Comparison of ENCODE assay signal across 11 mouse cellular contexts in the genomic region with DNA sequence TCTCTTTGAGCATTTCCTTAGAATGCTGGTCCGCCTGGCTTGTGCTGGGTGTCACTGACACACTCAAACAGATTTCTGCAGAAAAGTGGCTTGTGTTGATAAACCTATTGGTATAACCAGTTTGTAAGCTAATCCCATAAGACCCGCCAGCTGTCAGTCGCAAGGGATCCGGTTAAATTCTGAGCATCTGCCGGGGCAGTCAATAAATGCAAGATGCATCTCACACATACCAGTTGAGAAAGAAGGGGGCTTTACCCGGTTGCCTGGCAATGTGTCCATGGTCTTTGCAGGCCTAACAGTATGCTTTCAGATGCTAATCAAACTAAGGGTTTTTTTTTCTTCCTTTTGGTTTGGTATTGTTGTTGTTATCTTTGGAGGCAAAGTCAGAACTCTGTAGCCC. TPM values are rescaled to one million over a fixed set of nuclear protein-coding genes. Genes with fewer than 3 reads are reported as not detected.
DNase-seq lines count a peak whose midpoint lies in the region; ATAC-seq and TF ChIP-seq lines count a peak whose summit lies in the region.
"Had no signal": no experiment of that assay in that cellular context is flagged by ENCODE, and none has a peak within 500 bp of the region (broad histone marks: within the 10 kb centered on the region; RNA-seq: fewer than 3 reads in every experiment).

No protein-coding gene starts in this region.

- no peak for ATAC-seq in liver, embryonic 12.5 days
- 0 out of 2 replicates have a peak, but pooled peaks have one; percentile 10 for ATAC-seq in forebrain, postnatal 0 days
- no peak for ATAC-seq in cerebellum, adult (ENCODE audit: insufficient number of reproducible peaks, low FRiP score, low TSS enrichment)

- H3K4me2 ChIP-seq in liver, embryonic 12.5 days = no peak overlapping the region
- no peak overlapping the region for H3K4me2 ChIP-seq in forebrain, postnatal 0 days (ENCODE audit: low read depth)
- H3K4me2 ChIP-seq: lung, embryonic 15.5 days had no signal

- peak overlapping the region; percentile 83 for H3K27ac ChIP-seq in liver, embryonic 12.5 days
- no peak overlapping the region for H3K27ac ChIP-seq in forebrain, postnatal 0 days (ENCODE audit: low read depth, low read length)
- H3K27ac ChIP-seq in midbrain, embryonic 10.5 days (replicated peaks) = peak overlapping the region; percentile 82
- H3K27ac ChIP-seq: lung, embryonic 15.5 days had no signal

- whole genome bisulfite sequencing in liver, embryonic 12.5 days (ENCODE audit: insufficient replicate concordance) = 78% methylated on average over 6 of the region's 6 CpGs
- 40% methylated on average over 6 of the region's 6 CpGs for WGBS in forebrain, postnatal 0 days
- 43% methylated on average over 6 of the region's 6 CpGs for WGBS in midbrain, embryonic 10.5 days

- no peak overlapping the region for H3K9ac ChIP-seq in liver, embryonic 12.5 days
- H3K9ac ChIP-seq in forebrain, postnatal 0 days = no peak overlapping the region
- H3K9ac ChIP-seq: lung, embryonic 15.5 days had no signal

- peaks cover 28% of the 10 kb centered on the region for H3K36me3 ChIP-seq in liver, embryonic 12.5 days
- H3K36me3 ChIP-seq in forebrain, postnatal 0 days (ENCODE audit: insufficient read depth) = peaks cover 6% of the 10 kb centered on the region; the same call in 1 of the 2 replicates
- H3K36me3 ChIP-seq in midbrain, embryonic 10.5 days = peaks cover 37% of the 10 kb centered on the region

- H3K4me1 ChIP-seq in liver, embryonic 12.5 days = peaks cover 53% of the 10 kb centered on the region
- no peaks in the 10 kb centered on the region; the same call in 1 of the 2 replicates for H3K4me1 ChIP-seq in forebrain, postnatal 0 days (ENCODE audit: insufficient read depth)
- peaks cover 30% of the 10 kb centered on the region for H3K4me1 ChIP-seq in midbrain, embryonic 10.5 days
- H3K4me1 ChIP-seq: lung, embryonic 15.5 days had no signal

- H3K4me3 ChIP-seq in liver, embryonic 12.5 days = no peak overlapping the region
- no peak overlapping the region for H3K4me3 ChIP-seq in forebrain, postnatal 0 days (ENCODE audit: low read depth, low read length)
- no peak overlapping the region for H3K4me3 ChIP-seq in midbrain, embryonic 10.5 days
- H3K4me3 ChIP-seq: lung, embryonic 15.5 days; megakaryocyte, embryonic 14.5 days had no signal

- DNase-seq in liver = no peak
- DNase-seq in forebrain, postnatal 0 days = no peak
- DNase-seq in midbrain, embryonic 10.5 days (ENCODE audit: low spot score) = peak; percentile 59
- DNase-seq in retina, adult 2 months (ENCODE audit: low read depth, low spot score) = peak; percentile 34
- DNase-seq in cerebellum, postnatal 25 days = no peak
- DNase-seq in right cerebral cortex, postnatal 10 days (ENCODE audit: low spot score in 2 of 2) = no peak
- DNase-seq: cerebellum, postnatal 14 days had no signal

- TF ChIP-seq CTCF in forebrain, postnatal 0 days (IDR thresholded peaks at IDR 0.05; ENCODE audit: low read depth) = no peak

- no peaks in the 10 kb centered on the region for H3K9me3 ChIP-seq in liver, embryonic 12.5 days (replicated peaks)
- no peaks in the 10 kb centered on the region for H3K9me3 ChIP-seq in forebrain, postnatal 0 days (ENCODE audit: low read length)
- no peaks in the 10 kb centered on the region for H3K9me3 ChIP-seq in midbrain, embryonic 10.5 days (replicated peaks)
- H3K9me3 ChIP-seq: lung, embryonic 15.5 days had no signal

- no peaks in the 10 kb centered on the region for H3K27me3 ChIP-seq in liver, embryonic 12.5 days (replicated peaks)
- no peaks in the 10 kb centered on the region for H3K27me3 ChIP-seq in forebrain, postnatal 0 days (ENCODE audit: insufficient read depth, low read length)
- H3K27me3 ChIP-seq in midbrain, embryonic 10.5 days (ENCODE audit: low read depth, poor library complexity, severe bottlenecking) = no peaks in the 10 kb centered on the region
- H3K27me3 ChIP-seq: lung, embryonic 15.5 days; megakaryocyte, embryonic 14.5 days had no signal

RNA-seq across cellular contexts. Expression of a gene that starts 42.4 kb away (rescaled TPM):
- 9.5 and 10.2 TPM in 2 replicates for polyA plus RNA-seq in liver, embryonic 12.5 days (2016; fragmentation: Nextera tagmentation; extraction: Ambion mirVana)
- total RNA-seq in forebrain, postnatal 0 days (2014; rRNA removed) = 24.4 and 34.2 TPM in 2 replicates
- polyA plus RNA-seq in forebrain, postnatal 0 days (2015; fragmentation: Nextera tagmentation; extraction: Ambion mirVana) = 16.1 and 20.8 TPM in 2 replicates
- polyA plus RNA-seq in midbrain, embryonic 10.5 days (2016; fragmentation: Nextera tagmentation; extraction: Ambion mirVana) = 19.8 and 21.3 TPM in 2 replicates

Comparison
In these comparisons a context has a peak if more than half of its experiments do, and no peak if none do; other contexts are left out.
1. DNase-seq: peak in midbrain, embryonic 10.5 days (single experiment) and retina, adult 2 months (single experiment); none in liver (single experiment), forebrain, postnatal 0 days (single experiment), cerebellum, postnatal 25 days (0 of 2) and right cerebral cortex, postnatal 10 days (0 of 2).